Mouse (Mus musculus): ENCODE results near the gene Mapk1ip1l. TPM values are rescaled to one million over a fixed set of nuclear protein-coding genes. Genes with fewer than 3 reads are reported as not detected.

Mapk1ip1l gene
- polyA plus RNA-seq, 1 experiment from 2014 or later: 30.9 TPM

DNA sequence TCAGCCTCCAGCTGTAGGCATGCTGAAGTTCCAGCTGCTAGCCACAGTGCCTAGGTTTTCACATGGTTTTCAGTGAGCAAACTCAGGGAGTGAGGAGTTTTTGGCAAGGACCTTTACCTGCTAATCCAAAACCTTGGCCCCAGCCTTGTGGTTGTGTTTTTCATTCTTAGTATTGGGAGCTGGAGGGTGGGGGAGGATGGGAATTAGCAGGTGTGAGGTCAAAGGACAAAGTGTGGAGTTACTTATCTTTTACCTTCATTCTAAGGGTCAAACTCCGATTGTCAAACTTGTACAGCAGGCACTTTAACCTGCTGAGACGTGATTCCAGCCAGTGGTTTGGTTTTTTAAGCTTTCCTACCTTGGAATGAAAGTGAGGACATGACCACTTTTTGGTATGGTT lies 1.8 kb upstream of the Mapk1ip1l start:
- no peak overlapping the region for H3K4me2 ChIP-seq (ENCODE audit: low read depth, low read length)
- H3K9ac ChIP-seq (ENCODE audit: low read depth, low read length): no peak overlapping the region
- no peaks in the 10 kb centered on the region for H3K27me3 ChIP-seq (ENCODE audit: control insufficient read depth, insufficient read depth, low read depth, low read length)
- no peaks in the 10 kb centered on the region for H3K9me3 ChIP-seq (replicated peaks; ENCODE audit: control insufficient read depth, low read length)
- H3K4me3 ChIP-seq (ENCODE audit: low read depth, low read length): no peak overlapping the region
- H3K27ac ChIP-seq (ENCODE audit: low read length): peak overlapping the region; percentile 77
- no peaks in the 10 kb centered on the region for H3K36me3 ChIP-seq (ENCODE audit: control insufficient read depth, insufficient read depth)
- peak; percentile 28; the same call in 1 of the 2 replicates for ATAC-seq (ENCODE audit: low read depth)
- peaks cover 29% of the 10 kb centered on the region for H3K4me1 ChIP-seq (ENCODE audit: control insufficient read depth, low read depth, low read length)
- WGBS (ENCODE audit: insufficient replicate concordance): 57% methylated on average over 2 of the region's 2 CpGs

DNA sequence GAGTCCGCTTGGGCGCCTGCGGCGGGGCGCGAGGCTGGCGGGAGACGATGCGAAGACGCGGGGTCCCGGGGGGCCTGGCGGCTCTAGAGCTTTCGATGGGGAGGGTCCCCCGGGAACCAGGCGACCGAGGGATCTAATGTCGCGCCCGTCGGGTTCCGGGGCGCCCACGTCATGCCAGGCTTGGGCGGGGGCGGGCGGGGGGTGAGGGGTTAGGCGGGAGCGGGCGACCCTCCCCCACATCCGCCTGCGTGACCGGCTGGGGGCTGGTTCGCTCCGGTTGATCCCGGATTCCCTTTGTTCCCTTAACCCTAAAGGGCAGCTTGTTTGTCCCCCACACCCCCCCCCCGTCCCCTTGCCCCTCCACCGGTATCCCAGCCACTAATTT lies 334 bp downstream of the Mapk1ip1l start:
- no peaks in the 10 kb centered on the region for H3K9me3 ChIP-seq (replicated peaks; ENCODE audit: control insufficient read depth, low read length)
- H3K4me1 ChIP-seq (ENCODE audit: control insufficient read depth, low read depth, low read length): peaks cover 29% of the 10 kb centered on the region
- H3K4me2 ChIP-seq (ENCODE audit: low read depth, low read length): peak overlapping the region; percentile 77
- WGBS (ENCODE audit: insufficient replicate concordance): 0% methylated on average over 38 of the region's 38 CpGs
- H3K27ac ChIP-seq (ENCODE audit: low read length): peak overlapping the region; percentile 93
- H3K9ac ChIP-seq (ENCODE audit: low read depth, low read length): peak overlapping the region; percentile 99
- peak overlapping the region; percentile 97 for H3K4me3 ChIP-seq (ENCODE audit: low read depth, low read length)
- peak; percentile 45 for ATAC-seq (ENCODE audit: low read depth)
- H3K36me3 ChIP-seq (ENCODE audit: control insufficient read depth, insufficient read depth): no peaks in the 10 kb centered on the region
- H3K27me3 ChIP-seq (ENCODE audit: control insufficient read depth, insufficient read depth, low read depth, low read length): no peaks in the 10 kb centered on the region

- no peaks in the 10 kb centered on the region for H3K27me3 ChIP-seq (ENCODE audit: control insufficient read depth, insufficient read depth, low read depth, low read length)
- peak overlapping the region; percentile 97 for H3K4me3 ChIP-seq (ENCODE audit: low read depth, low read length)
- peak overlapping the region; percentile 93 for H3K27ac ChIP-seq (ENCODE audit: low read length)
- H3K4me1 ChIP-seq (ENCODE audit: control insufficient read depth, low read depth, low read length): peaks cover 29% of the 10 kb centered on the region
- ATAC-seq (ENCODE audit: low read depth): peak; percentile 18
- H3K9ac ChIP-seq (ENCODE audit: low read depth, low read length): peak overlapping the region; percentile 99
- no peaks in the 10 kb centered on the region for H3K9me3 ChIP-seq (replicated peaks; ENCODE audit: control insufficient read depth, low read length)
- H3K4me2 ChIP-seq (ENCODE audit: low read depth, low read length): peak overlapping the region; percentile 77
- H3K36me3 ChIP-seq (ENCODE audit: control insufficient read depth, insufficient read depth): no peaks in the 10 kb centered on the region
- under 1% methylated on average over 15 of the region's 15 CpGs for WGBS (ENCODE audit: insufficient replicate concordance)
These were observed 774 bp downstream of the Mapk1ip1l start for GRCm38 (mm10) chr14:47298819-47299261.

DNA sequence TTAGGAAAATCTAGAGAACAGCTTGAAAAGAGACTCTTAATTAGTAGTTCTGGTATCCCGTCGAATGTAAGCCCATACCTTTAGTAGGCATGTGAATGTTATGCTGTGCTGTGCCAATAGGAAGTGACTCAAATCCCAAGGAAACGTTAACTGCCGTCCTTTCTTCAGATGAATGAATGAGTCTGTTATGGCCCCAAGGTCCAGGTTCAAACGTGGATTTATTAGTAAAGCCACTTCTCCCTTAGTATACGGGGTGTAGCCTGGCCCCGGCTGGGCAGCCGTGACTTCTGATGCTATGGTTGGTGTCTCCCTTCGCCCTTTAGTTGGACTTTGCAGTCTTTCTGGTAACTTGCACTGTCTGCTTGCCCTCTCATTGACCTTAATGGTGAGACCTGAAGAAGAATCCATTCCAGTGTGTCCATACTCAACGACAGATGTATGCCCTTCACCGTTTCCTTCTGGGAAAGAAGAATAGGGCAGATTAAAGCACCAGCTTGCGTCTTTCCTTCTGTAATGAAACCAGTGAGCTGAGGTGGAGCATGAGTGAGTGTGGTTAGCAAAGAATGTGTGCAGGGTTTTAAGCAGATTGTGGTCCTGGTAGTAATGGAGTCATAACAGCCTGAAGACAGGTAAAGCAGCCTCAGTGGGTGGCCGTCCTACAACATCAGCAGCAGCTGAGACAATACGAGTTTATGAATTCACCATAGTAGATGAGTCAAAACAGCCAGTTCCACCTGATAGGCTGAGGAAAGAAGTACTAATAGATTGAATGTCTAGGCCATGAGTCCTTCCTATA lies 5.0 kb downstream of the Mapk1ip1l start:
- H3K4me1 ChIP-seq (ENCODE audit: control insufficient read depth, low read depth, low read length): peaks cover 26% of the 10 kb centered on the region

GRCm38 (mm10) chr14:47304814-47305405 lies 6.8 kb downstream of the Mapk1ip1l start:
- Histone ChIP-seq H3K27me3 (ENCODE audit: control insufficient read depth, insufficient read depth, low read depth, low read length) (no peaks in the 10 kb centered on the region), H3K4me1 (ENCODE audit: control insufficient read depth, low read depth, low read length) (peaks cover 22% of the 10 kb centered on the region), H3K27ac (ENCODE audit: low read length) (no peak overlapping the region), H3K36me3 (ENCODE audit: control insufficient read depth, insufficient read depth) (peaks cover 4% of the 10 kb centered on the region; the same call in 1 of the 2 replicates), H3K9me3 (replicated peaks; ENCODE audit: control insufficient read depth, low read length) (no peaks in the 10 kb centered on the region), H3K4me3 (ENCODE audit: low read depth, low read length) (no peak overlapping the region), H3K9ac (ENCODE audit: low read depth, low read length) (no peak overlapping the region), H3K4me2 (ENCODE audit: low read depth, low read length) (no peak overlapping the region)
- no peak for ATAC-seq (ENCODE audit: low read depth)
- WGBS (ENCODE audit: insufficient replicate concordance): 86% methylated on average over 6 of the region's 6 CpGs

More for the DNA sequence above, 5.0 kb downstream of the Mapk1ip1l start:
- Histone ChIP-seq H3K36me3 (ENCODE audit: control insufficient read depth, insufficient read depth) (no peaks in the 10 kb centered on the region), H3K9me3 (replicated peaks; ENCODE audit: control insufficient read depth, low read length) (no peaks in the 10 kb centered on the region), H3K4me2 (ENCODE audit: low read depth, low read length) (no peak overlapping the region), H3K4me3 (ENCODE audit: low read depth, low read length) (no peak overlapping the region), H3K9ac (ENCODE audit: low read depth, low read length) (no peak overlapping the region), H3K27ac (ENCODE audit: low read length) (no peak overlapping the region), H3K27me3 (ENCODE audit: control insufficient read depth, insufficient read depth, low read depth, low read length) (no peaks in the 10 kb centered on the region)
- WGBS (ENCODE audit: insufficient replicate concordance): 68% methylated on average over 14 of the region's 14 CpGs
- no peak for ATAC-seq (ENCODE audit: low read depth)

DNA sequence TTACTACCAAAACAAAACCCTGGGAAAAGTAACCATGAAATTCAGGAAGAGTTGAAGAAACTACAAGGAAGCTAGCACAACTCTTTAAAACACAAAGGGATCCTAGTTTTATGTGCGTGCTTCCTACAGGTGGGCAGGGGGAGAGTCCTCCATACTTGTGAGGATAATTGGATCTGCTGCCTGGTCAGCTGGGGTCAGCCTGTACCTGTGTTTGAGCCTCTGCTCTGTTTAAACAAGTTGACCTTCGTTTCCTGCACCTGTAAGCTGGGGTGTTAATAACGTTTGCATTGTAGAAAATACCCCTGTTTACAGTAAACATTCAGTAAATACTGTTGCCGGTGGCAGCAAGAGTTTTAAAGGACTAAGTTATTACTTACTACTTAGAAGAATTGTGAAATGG lies 7.9 kb downstream of the Mapk1ip1l start:
- Histone ChIP-seq H3K4me2 (ENCODE audit: low read depth, low read length) (no peak overlapping the region), H3K27ac (ENCODE audit: low read length) (no peak overlapping the region), H3K27me3 (ENCODE audit: control insufficient read depth, insufficient read depth, low read depth, low read length) (no peaks in the 10 kb centered on the region), H3K36me3 (ENCODE audit: control insufficient read depth, insufficient read depth) (peaks cover 13% of the 10 kb centered on the region), H3K9me3 (replicated peaks; ENCODE audit: control insufficient read depth, low read length) (no peaks in the 10 kb centered on the region), H3K9ac (ENCODE audit: low read depth, low read length) (no peak overlapping the region), H3K4me3 (ENCODE audit: low read depth, low read length) (no peak overlapping the region), H3K4me1 (ENCODE audit: control insufficient read depth, low read depth, low read length) (peaks cover 20% of the 10 kb centered on the region)
- WGBS (ENCODE audit: insufficient replicate concordance): 55% methylated on average over 4 of the region's 4 CpGs
- ATAC-seq (ENCODE audit: low read depth): no peak

DNA sequence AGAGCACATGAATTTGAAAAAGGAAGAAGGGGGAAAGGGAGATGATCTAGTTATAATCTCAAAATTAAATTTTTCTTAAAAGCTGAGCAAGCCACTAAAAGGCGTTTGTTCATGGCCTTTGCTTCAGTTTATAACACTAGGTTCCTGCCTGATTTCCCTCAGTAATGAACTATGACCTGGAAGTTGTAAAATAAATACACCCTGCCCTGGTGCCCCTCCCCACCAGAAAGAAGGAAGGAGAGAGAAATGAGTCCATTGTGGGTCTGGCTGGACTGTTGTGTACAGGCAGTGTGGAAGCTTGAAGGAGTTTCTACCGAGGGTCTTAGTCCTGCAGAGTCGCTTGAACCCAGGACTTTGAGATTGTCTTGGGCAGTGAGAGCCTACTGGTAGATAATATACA lies 9.6 kb downstream of the Mapk1ip1l start:
- no peak for ATAC-seq (ENCODE audit: low read depth)
- H3K36me3 ChIP-seq (ENCODE audit: control insufficient read depth, insufficient read depth): peaks cover 26% of the 10 kb centered on the region
- no peak overlapping the region for H3K27ac ChIP-seq (ENCODE audit: low read length)
- 74% methylated on average over 3 of the region's 3 CpGs for WGBS (ENCODE audit: insufficient replicate concordance)
- no peak overlapping the region for H3K4me2 ChIP-seq (ENCODE audit: low read depth, low read length)
- H3K27me3 ChIP-seq (ENCODE audit: control insufficient read depth, insufficient read depth, low read depth, low read length): no peaks in the 10 kb centered on the region
- no peak overlapping the region for H3K9ac ChIP-seq (ENCODE audit: low read depth, low read length)
- H3K4me3 ChIP-seq (ENCODE audit: low read depth, low read length): no peak overlapping the region
- peaks cover 20% of the 10 kb centered on the region for H3K4me1 ChIP-seq (ENCODE audit: control insufficient read depth, low read depth, low read length)
- no peaks in the 10 kb centered on the region for H3K9me3 ChIP-seq (replicated peaks; ENCODE audit: control insufficient read depth, low read length)

GRCm38 (mm10) chr14:47309061-47309460 lies 11.0 kb downstream of the Mapk1ip1l start:
- no peak for ATAC-seq (ENCODE audit: low read depth)
- H3K27ac ChIP-seq (ENCODE audit: low read length): no peak overlapping the region
- 85% methylated on average over 1 of the region's 1 CpGs for WGBS (ENCODE audit: insufficient replicate concordance)
- H3K9ac ChIP-seq (ENCODE audit: low read depth, low read length): no peak overlapping the region
- no peak overlapping the region for H3K4me3 ChIP-seq (ENCODE audit: low read depth, low read length)
- no peak overlapping the region for H3K4me2 ChIP-seq (ENCODE audit: low read depth, low read length)
- peaks cover 20% of the 10 kb centered on the region for H3K4me1 ChIP-seq (ENCODE audit: control insufficient read depth, low read depth, low read length)
- no peaks in the 10 kb centered on the region for H3K9me3 ChIP-seq (replicated peaks; ENCODE audit: control insufficient read depth, low read length)
- no peaks in the 10 kb centered on the region for H3K27me3 ChIP-seq (ENCODE audit: control insufficient read depth, insufficient read depth, low read depth, low read length)
- H3K36me3 ChIP-seq (ENCODE audit: control insufficient read depth, insufficient read depth): peaks cover 36% of the 10 kb centered on the region
